Mouse (Mus musculus): ENCODE measurements around the gene Gm29427.

The Gm29427 gene

DNA sequence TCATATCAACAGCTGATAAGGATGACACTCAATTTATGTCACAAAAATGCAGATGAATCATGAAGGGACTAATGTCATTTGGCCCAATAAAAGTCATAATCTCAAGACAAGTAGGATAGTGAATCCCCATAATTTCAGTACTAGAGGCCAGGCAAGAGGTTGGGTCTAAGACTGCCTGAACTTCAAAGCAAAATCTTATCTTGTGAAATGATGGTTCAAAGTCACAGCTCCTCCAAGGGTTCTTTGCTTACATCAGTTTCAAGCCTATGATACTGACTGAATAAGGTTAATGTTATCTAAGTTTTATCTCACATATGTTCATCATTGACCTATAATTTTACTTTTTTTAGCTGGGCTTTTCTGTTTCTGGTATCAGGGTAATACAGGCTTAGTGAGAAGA lies 74.6 kb downstream of the Gm29427 start:
- DNase-seq = no peak

DNA sequence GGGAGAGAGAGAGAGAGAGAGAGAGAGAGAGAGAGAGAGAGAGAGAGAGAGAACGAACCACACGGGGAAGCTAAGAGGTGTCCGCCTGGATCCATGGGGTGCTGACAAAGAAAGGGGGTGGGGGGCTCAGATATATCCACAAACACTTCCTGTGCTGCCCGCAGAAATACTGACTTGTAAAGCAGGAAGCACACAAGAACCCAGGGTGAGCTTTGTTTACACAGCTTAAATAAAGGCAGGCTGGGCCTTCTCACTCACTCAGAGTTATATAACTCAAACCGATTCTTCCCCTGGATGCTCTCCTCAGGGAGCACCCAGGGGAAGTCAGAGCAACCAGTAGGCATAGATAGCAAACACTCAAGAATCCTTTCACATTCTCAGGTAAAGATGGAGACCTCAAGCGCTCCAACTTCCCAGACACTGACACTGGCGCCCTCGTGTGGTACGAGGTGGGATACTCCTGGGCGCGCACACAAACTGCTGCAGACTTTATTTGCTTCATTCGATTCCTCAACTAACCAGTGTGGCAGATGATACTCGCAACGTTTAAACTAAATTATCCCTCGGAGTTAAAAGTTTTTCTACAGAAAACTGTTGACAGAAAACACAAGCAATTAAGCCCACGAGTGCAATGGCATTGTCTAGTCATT lies 81.7 kb downstream of the Gm29427 start:
- peak; percentile 94 for DNase-seq

DNA sequence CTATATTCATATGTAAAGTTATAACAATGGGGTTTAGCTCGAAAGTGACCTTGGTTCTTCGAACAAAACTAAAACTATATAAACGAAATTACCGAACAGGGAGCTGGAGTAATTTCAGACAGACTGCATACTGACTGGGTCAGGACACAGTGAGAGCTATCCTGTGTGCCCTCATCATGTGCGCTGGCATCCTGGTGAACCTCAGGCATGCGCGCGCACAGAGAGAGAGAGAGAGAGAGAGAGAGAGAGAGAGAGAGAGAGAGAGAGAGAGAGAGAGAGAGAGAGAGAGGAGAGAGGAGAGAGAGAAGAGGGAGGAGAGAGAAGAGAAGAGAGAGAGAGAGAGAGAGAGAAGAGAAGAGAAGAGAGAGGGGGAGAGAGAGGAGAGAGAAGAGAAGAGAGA lies 82.3 kb downstream of the Gm29427 start:
- peak; percentile 76 for DNase-seq

DNA sequence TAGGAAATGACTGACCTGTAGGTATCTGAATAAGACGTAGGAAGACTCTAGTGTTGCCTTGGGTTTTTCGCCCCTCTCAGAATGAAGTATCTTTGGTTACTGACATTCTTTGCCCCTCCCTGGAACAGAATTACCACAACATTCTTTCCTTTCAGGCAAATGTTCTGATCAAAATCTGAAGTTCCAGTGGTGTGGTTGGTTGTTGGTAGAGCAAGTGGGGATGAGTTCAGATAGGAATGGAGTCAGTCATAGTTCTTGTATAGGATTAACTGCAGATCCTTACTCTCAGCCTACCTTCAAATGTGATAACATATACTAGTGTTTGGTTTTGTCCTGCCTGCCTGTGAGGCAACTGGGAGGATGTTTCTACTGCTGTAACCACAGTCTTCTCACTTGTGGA lies 86.1 kb downstream of the Gm29427 start, which contains the start of gene Zp3r:
Gene Zp3r, minus strand, starts transcription at position 101 of the 400 bp plus-strand sequence.
- no peak for DNase-seq
